Mouse (Mus musculus): ENCODE data around the gene Nubp2.

- TF ChIP-seq POLR2A (IDR thresholded peaks at IDR 0.05; ENCODE audit: insufficient read length, low read depth), result no peak
- no peak for TF ChIP-seq TCF12 (IDR thresholded peaks at IDR 0.05; ENCODE audit: insufficient read depth, poor library complexity, severe bottlenecking)
- TF ChIP-seq MYOD1 (IDR thresholded peaks at IDR 0.05; ENCODE audit: control insufficient read depth in 1 of 3, insufficient read length in 2 of 3, low read depth in 2 of 3), result no peak
These were observed 4.3 kb downstream of the Nubp2 start for GRCm38 (mm10) chr17:24881738-24882440.
